Mouse (Mus musculus) CH12F3 (cell line): ENCODE data around the gene Ccl9.

Experiments
- in situ Hi-C: fragments of 300-500 bp; cut with MboI; formaldehyde crosslinking; loops from 2 replicates; pipeline ENCODE4 v1.14.3; 2020; ENCODE audit warnings: low sequenced_read_pairs

The Ccl9 gene

GRCm38 (mm10) chr11:83578186-83578760 is at the start of gene Ccl9:
Gene Ccl9 (minus strand): TSS chr11:83578636.
- in situ Hi-C loops: no loop called here

DNA sequence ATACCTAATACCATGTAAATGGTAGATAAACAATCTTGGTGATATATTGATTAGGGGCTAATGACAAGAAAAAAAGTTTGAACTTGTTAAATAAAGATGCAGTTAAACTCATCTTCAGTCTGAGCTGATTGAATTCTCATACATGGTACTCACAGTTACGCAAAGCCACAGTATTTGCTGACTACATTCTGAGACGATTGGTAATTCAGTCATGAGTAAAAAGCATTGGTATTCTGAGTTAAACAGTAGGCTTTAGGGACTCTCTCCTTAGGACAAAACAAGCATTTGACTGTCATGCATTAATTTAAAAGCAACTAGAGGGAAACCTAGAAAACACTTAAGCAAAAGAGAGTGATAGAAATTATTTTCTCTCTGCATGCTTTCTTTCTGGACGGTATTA is 45.1 kb upstream of the Ccl9 start:
- in situ Hi-C loops: no loop called here

GRCm38 (mm10) chr11:83619037-83619436 is 40.6 kb upstream of the Ccl9 start:
- in situ Hi-C loops: no loop called here

GRCm38 (mm10) chr11:83618238-83618637 is 39.8 kb upstream of the Ccl9 start:
- in situ Hi-C loops: no loop called here

- in situ Hi-C loops: no loop called here
Measured at GRCm38 (mm10) chr11:83616586-83616985, 38.1 kb upstream of the Ccl9 start.

DNA sequence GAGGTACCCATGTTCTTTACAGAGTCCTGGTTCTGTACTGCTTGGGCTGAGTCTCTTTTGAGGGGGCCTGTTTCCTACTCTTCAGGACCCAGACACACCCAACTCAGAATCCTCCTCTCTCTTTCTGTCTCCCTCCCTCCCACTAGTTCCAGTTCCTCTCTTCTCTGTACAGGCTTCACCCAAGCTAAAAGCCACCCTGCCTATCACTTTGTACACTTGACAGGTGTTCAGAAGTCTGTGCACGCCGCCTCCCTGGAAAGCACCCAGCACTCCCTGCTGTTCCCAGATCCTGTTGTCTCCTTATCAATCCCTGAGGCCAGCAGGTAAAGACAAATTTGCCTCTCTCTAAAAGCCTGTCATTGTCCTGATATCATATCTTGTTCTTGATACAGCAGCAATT is 32.5 kb upstream of the Ccl9 start:
- in situ Hi-C loops: no loop called here

DNA sequence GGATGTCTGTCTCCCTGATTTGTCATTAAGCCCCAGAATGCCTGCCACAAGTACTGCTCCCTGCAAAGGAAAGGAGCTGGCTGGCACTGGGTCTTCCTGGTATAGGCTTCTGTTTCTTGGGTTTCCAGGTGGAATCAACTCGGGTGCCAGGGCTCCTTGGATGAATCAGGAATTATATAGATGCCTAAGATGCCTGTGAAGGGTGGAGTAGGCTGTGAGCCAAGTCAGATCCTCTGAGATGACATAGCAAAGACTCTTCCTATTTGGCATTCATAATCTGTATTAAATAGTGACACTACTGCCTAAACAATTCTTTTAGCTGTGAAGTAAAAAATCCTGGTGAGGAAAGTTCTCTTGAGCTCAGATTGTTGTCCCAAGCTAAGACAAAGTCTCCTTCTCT is 28.0 kb upstream of the Ccl9 start:
- in situ Hi-C loops: no loop called here

DNA sequence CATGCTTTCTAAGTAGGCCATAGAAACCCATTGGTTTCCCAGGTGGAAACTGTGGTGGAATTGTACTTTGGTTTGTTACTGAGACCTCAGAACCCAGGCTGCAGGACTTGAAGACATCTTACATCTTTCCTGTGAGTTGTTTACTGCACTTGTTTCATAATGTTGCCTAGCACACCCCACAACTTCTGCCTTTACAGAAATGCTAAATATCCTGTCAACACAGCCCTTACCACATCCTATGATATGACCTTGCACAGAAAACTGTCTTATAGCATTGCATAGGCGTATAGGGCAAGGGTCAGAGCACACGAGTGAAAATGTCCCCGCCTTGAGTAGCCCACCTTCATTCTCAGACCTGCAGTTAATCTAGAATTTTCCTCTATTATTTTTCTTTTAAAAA is 27.1 kb upstream of the Ccl9 start:
- in situ Hi-C loops: no loop called here

GRCm38 (mm10) chr11:83604698-83605097 is 26.3 kb upstream of the Ccl9 start:
- in situ Hi-C loops: no loop called here

GRCm38 (mm10) chr11:83603399-83603798 is 25.0 kb upstream of the Ccl9 start:
- in situ Hi-C loops: no loop called here

DNA sequence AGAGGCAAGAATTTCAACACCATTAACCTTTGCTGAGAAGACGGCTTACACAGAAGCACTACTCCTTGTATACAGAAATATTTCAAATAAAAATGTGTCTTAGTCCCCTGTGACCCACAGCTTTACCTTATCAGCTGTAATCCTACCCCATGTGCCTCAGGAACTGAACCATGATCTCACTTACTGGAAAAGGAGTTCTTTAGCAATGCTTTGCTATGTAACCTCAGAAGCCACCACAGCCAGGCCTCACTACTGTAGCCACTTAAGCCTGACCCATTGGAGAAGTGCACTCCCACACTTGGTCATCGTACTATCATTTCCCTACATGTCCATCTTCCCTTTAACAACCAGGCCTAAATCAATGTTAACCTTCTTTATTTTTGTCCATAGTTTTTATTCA is 22.1 kb upstream of the Ccl9 start:
- in situ Hi-C loops: no loop called here

GRCm38 (mm10) chr11:83598991-83599390 is 20.6 kb upstream of the Ccl9 start:
- in situ Hi-C loops: no loop called here

- in situ Hi-C loops: no loop called here
Measured at GRCm38 (mm10) chr11:83598207-83598837, 19.9 kb upstream of the Ccl9 start.

GRCm38 (mm10) chr11:83597796-83598195 is 19.4 kb upstream of the Ccl9 start:
- in situ Hi-C loops: no loop called here

- in situ Hi-C loops: no loop called here
Measured at GRCm38 (mm10) chr11:83595669-83596455, 17.4 kb upstream of the Ccl9 start.

- in situ Hi-C loops: no loop called here
Measured at GRCm38 (mm10) chr11:83593453-83593852, 15.0 kb upstream of the Ccl9 start.

DNA sequence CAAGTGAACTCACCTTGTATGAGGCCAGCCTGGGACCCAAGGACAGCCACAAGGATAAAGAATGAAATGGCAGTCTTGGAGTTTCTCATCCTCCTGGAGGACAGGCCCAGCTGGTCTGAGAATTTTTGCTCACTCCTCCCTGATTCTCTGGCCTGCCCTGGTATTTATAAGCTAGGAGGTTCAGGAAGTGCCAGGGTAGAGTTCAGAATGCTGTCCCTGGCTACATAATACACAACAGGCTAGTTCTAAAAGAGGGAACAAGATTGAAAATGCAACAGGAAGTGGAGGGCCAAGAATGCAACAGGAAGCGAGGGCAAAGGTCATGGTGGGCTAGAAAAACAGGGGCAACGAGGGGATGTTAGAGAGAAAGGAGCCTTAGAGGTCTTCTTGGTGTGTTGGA is 14.4 kb upstream of the Ccl9 start, which contains the start of gene Ccl6:
Ccl6 (minus strand) TSS at position 235 of the 400 bp plus-strand sequence.
- in situ Hi-C loops: no loop called here

DNA sequence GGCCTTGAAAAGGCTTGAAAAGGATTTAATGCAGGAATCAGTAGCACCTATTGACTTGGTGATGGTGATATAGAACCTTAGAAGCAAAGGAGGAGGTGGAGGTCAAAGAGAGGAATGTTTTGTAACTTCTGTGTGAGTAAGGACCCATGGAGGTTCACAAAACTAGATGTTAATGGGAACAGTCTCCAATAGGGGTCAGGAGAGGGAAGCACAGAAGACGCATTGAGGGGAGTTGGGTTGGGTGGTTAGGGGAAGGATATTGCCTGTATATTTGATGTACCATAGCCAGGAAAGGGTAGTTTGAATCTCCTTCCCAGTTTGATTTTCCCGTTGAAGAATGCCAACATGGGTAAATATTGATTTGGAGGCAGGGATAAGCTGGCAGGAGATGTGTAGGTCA is 5.8 kb upstream of the Ccl9 start:
- in situ Hi-C loops: no loop called here

- in situ Hi-C loops: no loop called here
Measured at GRCm38 (mm10) chr11:83583450-83583754, 5.0 kb upstream of the Ccl9 start.

- in situ Hi-C loops: no loop called here
Measured at GRCm38 (mm10) chr11:83582626-83583449, 4.4 kb upstream of the Ccl9 start.
